Mouse (Mus musculus) liver, postnatal 0 days (tissue): ENCODE data around the gene Cstf3. TPM values are rescaled to one million over a fixed set of nuclear protein-coding genes. Genes with fewer than 3 reads are reported as not detected.

Experiments used
- ATAC-seq: fragments of 200-750 bp; cut with Nextera tagmentation; 2 replicates; pipeline ENCODE4 v1.8.0; 2017; ENCODE audit warnings: mild to moderate bottlenecking, moderate library complexity
- DNase-seq: peaks from one replicate; pipeline ENCODE4 v3.0.0-alpha.2; 2016
- H3K27ac ChIP-seq: fragments of 300-500 bp; sonication (generic); 2 replicates; pipeline ENCODE4 v1.5.1; 2014; ENCODE audit warnings: antibody characterized with exemption, moderate library complexity, mild to moderate bottlenecking, low read depth
- H3K27me3 ChIP-seq: fragments of 300-500 bp; sonication (generic); 2 replicates; pipeline ENCODE4 v1.6.1; 2014; ENCODE audit warnings: low read length, control low read depth, mixed read lengths; ENCODE audit not compliant: insufficient read depth
- H3K36me3 ChIP-seq: fragments of 300-500 bp; sonication (generic); replicated peaks from 2 replicates; pipeline ENCODE4 v1.6.1; 2014; ENCODE audit warnings: mild to moderate bottlenecking, control low read depth, low read length, moderate library complexity, mixed read lengths; ENCODE audit not compliant: insufficient read depth
- H3K4me1 ChIP-seq: fragments of 300-500 bp; sonication (generic); 2 replicates; pipeline ENCODE4 v1.6.1; 2014; ENCODE audit warnings: antibody characterized with exemption, mild to moderate bottlenecking, control low read depth; ENCODE audit not compliant: insufficient read depth
- H3K4me2 ChIP-seq: fragments of 300-500 bp; sonication (generic); 2 replicates; pipeline ENCODE4 v1.6.1; 2014; ENCODE audit warnings: low read depth, mild to moderate bottlenecking, low read length, moderate library complexity, mixed read lengths
- H3K4me3 ChIP-seq: fragments of 300-500 bp; sonication (generic); 2 replicates; pipeline ENCODE4 v1.5.1; 2014; ENCODE audit warnings: low read depth, low read length
- H3K9ac ChIP-seq: fragments of 300-500 bp; sonication (generic); replicated peaks from 2 replicates; pipeline ENCODE4 v1.6.1; 2014; ENCODE audit warnings: mild to moderate bottlenecking, moderate library complexity
- H3K9me3 ChIP-seq: fragments of 300-500 bp; sonication (generic); 2 replicates; pipeline ENCODE4 v1.6.1; 2016; ENCODE audit warnings: mild to moderate bottlenecking, control low read depth, low read length, mixed read lengths
- CTCF ChIP-seq: sonication (generic); IDR thresholded peaks from 2 replicates; pipeline ENCODE4 v1.5.1; 2016; ENCODE audit warnings: antibody characterized with exemption, low read depth
- EP300 ChIP-seq: IDR thresholded peaks from 2 replicates; pipeline ENCODE4 v1.6.1; 2016; ENCODE audit warnings: antibody characterized with exemption, low read depth, mild to moderate bottlenecking
- WGBS: fragments of 180-500 bp; shearing (Covaris S2); extraction: QIAGEN DNeasy Blood & Tissue Kit; methylation state at CpG from one replicate; pipeline ENCODE4 v1.1.7; 2014; ENCODE audit not compliant: insufficient replicate concordance; 5-methylcytosine and 5-hydroxymethylcytosine counted together
- polyA plus RNA-seq: library from polyadenylated mRNA; unstranded; fragments of >200 nt; fragmentation: Nextera tagmentation; extraction: Ambion mirVana; gene quantifications from 2 replicates; pipeline ENCODE4 v1.2.1, GENCODE M21; 2015

Gene Cstf3
- polyA plus RNA-seq, 1 experiment from 2014 or later: 23.0 TPM

DNA sequence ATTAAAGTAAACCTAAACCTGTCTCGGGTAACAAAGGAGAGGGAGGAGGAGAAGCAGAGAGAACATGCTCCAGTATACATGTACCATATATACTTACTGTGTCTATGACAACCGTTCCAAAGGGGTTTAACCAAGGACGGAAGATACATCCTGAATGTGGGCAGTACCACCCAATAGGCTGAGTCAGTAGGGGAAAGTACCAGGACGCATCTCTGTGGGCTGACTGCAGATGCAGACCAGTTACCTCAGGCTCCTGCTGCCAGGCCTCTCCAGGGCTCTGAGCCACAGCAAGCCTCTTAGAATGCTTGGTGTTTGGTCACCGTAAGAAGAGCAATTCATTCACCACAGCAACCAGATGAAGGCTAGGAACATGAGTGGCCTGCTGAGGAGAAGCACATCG, 28.9 kb upstream of the Cstf3 start:
- ATAC-seq: no peak
- no peak overlapping the region for H3K27ac ChIP-seq
- no peak overlapping the region for H3K4me3 ChIP-seq
- TF ChIP-seq EP300 (no peak), CTCF (no peak)
- no peak overlapping the region for H3K9ac ChIP-seq
- H3K4me2 ChIP-seq: no peak overlapping the region
- no peak for DNase-seq
- no peaks in the 10 kb centered on the region for H3K27me3 ChIP-seq
- no peaks in the 10 kb centered on the region for H3K4me1 ChIP-seq
- 91% methylated on average over 6 of the region's 6 CpGs for WGBS
- H3K36me3 ChIP-seq: no peaks in the 10 kb centered on the region
- H3K9me3 ChIP-seq: no peaks in the 10 kb centered on the region

DNA sequence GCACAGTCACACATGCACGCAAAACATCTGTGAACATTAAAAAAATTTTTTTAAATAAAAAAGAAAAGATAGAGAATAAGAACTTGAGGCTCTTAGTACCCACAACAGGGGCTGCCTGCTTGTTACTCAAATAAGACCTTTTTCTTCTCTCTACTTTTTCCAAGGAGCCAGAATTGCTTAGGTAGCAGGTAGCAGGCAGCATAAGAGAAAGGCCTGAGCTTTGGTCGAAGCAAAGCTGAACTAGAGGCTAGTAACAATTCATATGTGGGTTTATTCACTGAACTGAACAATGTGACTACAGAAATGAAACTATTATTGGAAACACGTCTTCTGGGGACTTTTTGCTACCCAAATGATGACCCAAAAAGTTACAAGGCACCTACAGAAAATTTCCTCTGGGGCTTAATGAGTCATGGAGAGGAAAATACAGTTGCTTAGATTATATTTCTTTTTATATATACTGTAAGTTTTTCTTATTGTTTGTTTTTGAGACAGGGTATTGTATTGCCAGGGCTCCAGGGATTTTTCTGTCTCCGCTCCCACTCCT, 28.3 kb upstream of the Cstf3 start:
- WGBS: 77% methylated on average over 4 of the region's 4 CpGs
- ATAC-seq: no peak
- DNase-seq: no peak
- Histone ChIP-seq H3K27me3 (no peaks in the 10 kb centered on the region), H3K4me1 (no peaks in the 10 kb centered on the region), H3K9me3 (no peaks in the 10 kb centered on the region), H3K4me2 (no peak overlapping the region), H3K9ac (no peak overlapping the region), H3K27ac (no peak overlapping the region), H3K4me3 (no peak overlapping the region), H3K36me3 (no peaks in the 10 kb centered on the region)
- TF ChIP-seq EP300 (no peak), CTCF (no peak)

- DNase-seq (no peak), ATAC-seq (no peak)
- Histone ChIP-seq H3K4me2 (no peak overlapping the region), H3K36me3 (no peaks in the 10 kb centered on the region), H3K27me3 (no peaks in the 10 kb centered on the region), H3K4me3 (no peak overlapping the region), H3K9me3 (0 out of 2 replicates have a peak, but pooled peaks cover 2% of the 10 kb centered on the region), H3K27ac (no peak overlapping the region), H3K4me1 (no peaks in the 10 kb centered on the region), H3K9ac (no peak overlapping the region)
- 80% methylated on average over 6 of the region's 6 CpGs for WGBS
- TF ChIP-seq EP300 (no peak), CTCF (no peak)
These were observed 18.3 kb upstream of the Cstf3 start for GRCm38 (mm10) chr2:104572066-104572465.

GRCm38 (mm10) chr2:104576216-104576615, 14.1 kb upstream of the Cstf3 start:
- H3K4me2 ChIP-seq: no peak overlapping the region
- H3K27me3 ChIP-seq: no peaks in the 10 kb centered on the region
- no peaks in the 10 kb centered on the region for H3K36me3 ChIP-seq
- DNase-seq (no peak), ATAC-seq (no peak)
- TF ChIP-seq CTCF: no peak
- no peak overlapping the region for H3K4me3 ChIP-seq
- H3K9me3 ChIP-seq: 0 out of 2 replicates have a peak, but pooled peaks cover 2% of the 10 kb centered on the region
- H3K27ac ChIP-seq: no peak overlapping the region
- H3K4me1 ChIP-seq: 0 out of 2 replicates have a peak, but pooled peaks cover 1% of the 10 kb centered on the region
- no peak overlapping the region for H3K9ac ChIP-seq
- 81% methylated on average over 5 of the region's 5 CpGs for WGBS

GRCm38 (mm10) chr2:104578021-104578420, 12.3 kb upstream of the Cstf3 start:
- Histone ChIP-seq H3K36me3 (no peaks in the 10 kb centered on the region), H3K4me2 (no peak overlapping the region), H3K27ac (no peak overlapping the region), H3K9me3 (0 out of 2 replicates have a peak, but pooled peaks cover 2% of the 10 kb centered on the region), H3K4me1 (peaks cover 8% of the 10 kb centered on the region), H3K4me3 (no peak overlapping the region), H3K9ac (no peak overlapping the region), H3K27me3 (no peaks in the 10 kb centered on the region)
- DNase-seq (no peak), ATAC-seq (peak; percentile 64)
- 67% methylated on average over 5 of the region's 5 CpGs for WGBS
- TF ChIP-seq EP300 (no peak), CTCF (no peak)

GRCm38 (mm10) chr2:104578836-104579604, 11.3 kb upstream of the Cstf3 start:
- H3K27ac ChIP-seq: no peak overlapping the region
- H3K4me3 ChIP-seq: no peak overlapping the region
- no peaks in the 10 kb centered on the region for H3K27me3 ChIP-seq
- TF ChIP-seq CTCF (no peak), EP300 (no peak)
- DNase-seq (no peak), ATAC-seq (no peak)
- H3K9ac ChIP-seq: no peak overlapping the region
- no peak overlapping the region for H3K4me2 ChIP-seq
- 76% methylated on average over 5 of the region's 5 CpGs for WGBS
- H3K36me3 ChIP-seq: no peaks in the 10 kb centered on the region
- peaks cover 8% of the 10 kb centered on the region for H3K4me1 ChIP-seq
- no peaks in the 10 kb centered on the region for H3K9me3 ChIP-seq
